Mouse (Mus musculus) spleen, adult 2 months (tissue): ENCODE measurements at regions not wholly inside any gene's neighbourhood (a gene's known extent, or its start where the extent isn't known, plus 50 kb on each side); places are given as distances from the start of the nearest gene placed in this dataset.

Experiments used
- CTCF ChIP-seq: fragments of 200-500 bp; IDR thresholded peaks from 2 replicates; pipeline ENCODE4 v1.5.1; 2011; ENCODE audit warnings: mild to moderate bottlenecking, inconsistent platforms; ENCODE audit not compliant: insufficient read depth, insufficient read length, insufficient replicate concordance; ENCODE audit errors: extremely low read depth
- POLR2A ChIP-seq: fragments of 200-500 bp; IDR thresholded peaks from 2 replicates; pipeline ENCODE4 v1.6.1; 2011; ENCODE audit warnings: low read depth, low read length, inconsistent platforms

DNA sequence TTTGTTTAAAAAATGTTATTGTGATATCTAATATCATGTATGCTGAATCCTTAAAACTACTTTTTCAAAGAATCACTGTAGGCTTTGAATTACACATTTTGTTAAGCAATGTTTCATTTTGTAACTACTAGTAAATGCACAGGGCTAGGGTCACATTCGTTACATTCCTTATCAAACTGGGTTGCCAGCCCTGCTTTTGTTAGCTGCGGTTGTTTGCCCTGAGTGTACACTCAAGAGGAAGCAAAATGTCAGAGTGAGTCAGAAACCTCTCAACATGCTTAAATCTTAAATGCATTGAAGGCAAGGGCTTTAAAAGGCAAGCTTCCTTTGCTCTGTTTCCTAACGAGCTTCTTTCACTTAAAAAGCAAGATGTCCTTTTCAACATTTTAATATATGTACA lies 193.6 kb upstream of the Daam1 start:
- TF ChIP-seq CTCF (no peak), POLR2A (no peak)
